In genomic region chr8:71612141-71612540, GRCm38 (mm10) we compare ENCODE assay signal across 8 mouse cellular contexts. TPM values are rescaled to one million over a fixed set of nuclear protein-coding genes. Genes with fewer than 3 reads are reported as not detected.
DNase-seq lines count a peak whose midpoint lies in the region; ATAC-seq lines count a peak whose summit lies in the region.

No protein-coding gene starts in this region.

- H3K27ac ChIP-seq in heart, embryonic 16.5 days (ENCODE audit: low read length) = no peak overlapping the region
- 0 out of 2 replicates have a peak overlapping the region, but pooled peaks have one; percentile 89 for H3K27ac ChIP-seq in hindbrain, embryonic 14.5 days
- H3K27ac ChIP-seq in midbrain, embryonic 14.5 days (replicated peaks; ENCODE audit: low read depth, low read length) = 0 out of 2 replicates have a peak overlapping the region, but pooled peaks have one; percentile 90

- H3K9me3 ChIP-seq in heart, embryonic 16.5 days (replicated peaks; ENCODE audit: control insufficient read depth, low read length) = no peaks in the 10 kb centered on the region
- no peaks in the 10 kb centered on the region for H3K9me3 ChIP-seq in hindbrain, embryonic 14.5 days (ENCODE audit: control insufficient read depth, low read length)
- H3K9me3 ChIP-seq in midbrain, embryonic 14.5 days (ENCODE audit: control insufficient read depth, low read length) = no peaks in the 10 kb centered on the region

- H3K4me1 ChIP-seq in heart, embryonic 16.5 days (ENCODE audit: control insufficient read depth, insufficient read depth, low read length) = peaks cover 12% of the 10 kb centered on the region
- peaks cover 10% of the 10 kb centered on the region for H3K4me1 ChIP-seq in hindbrain, embryonic 14.5 days (replicated peaks; ENCODE audit: control insufficient read depth, insufficient read depth, low read length)
- peaks cover 9% of the 10 kb centered on the region for H3K4me1 ChIP-seq in midbrain, embryonic 14.5 days (ENCODE audit: control insufficient read depth, insufficient read depth, low read length)

- H3K9ac ChIP-seq in heart, embryonic 16.5 days (ENCODE audit: low read length) = peak overlapping the region; percentile 84
- H3K9ac ChIP-seq in hindbrain, embryonic 14.5 days = peak overlapping the region; percentile 79
- H3K9ac ChIP-seq in midbrain, embryonic 14.5 days (replicated peaks; ENCODE audit: low read length) = peak overlapping the region; percentile 84

- DNase-seq in heart, adult 11 months = no peak
- DNase-seq in R1 (ENCODE audit: low read depth, low spot score) = peak; percentile 65
- DNase-seq in hindbrain, embryonic 14.5 days (ENCODE audit: low spot score) = no peak
- DNase-seq in midbrain, embryonic 14.5 days = no peak
- DNase-seq in B cell, adult 2 months = no peak
- DNase-seq in layer of hippocampus, adult 8-10 months (ENCODE audit: low spot score in 2 of 2) = no peak
- no peak for DNase-seq in cerebellum, adult 9-11 months

- H3K4me2 ChIP-seq in heart, embryonic 16.5 days (ENCODE audit: low read depth, low read length) = peak overlapping the region; percentile 69
- peak overlapping the region; percentile 69 for H3K4me2 ChIP-seq in hindbrain, embryonic 14.5 days (replicated peaks)
- H3K4me2 ChIP-seq in midbrain, embryonic 14.5 days (ENCODE audit: low read length) = peak overlapping the region; percentile 84

- WGBS in heart, embryonic 16.5 days = 43% methylated on average over 5 of the region's 5 CpGs
- WGBS in hindbrain, embryonic 14.5 days = 43% methylated on average over 5 of the region's 5 CpGs
- WGBS in midbrain, embryonic 14.5 days = 44% methylated on average over 5 of the region's 5 CpGs

- peak overlapping the region; percentile 76 for H3K4me3 ChIP-seq in heart, embryonic 16.5 days (ENCODE audit: low read length)
- peak overlapping the region; percentile 71 for H3K4me3 ChIP-seq in hindbrain, embryonic 14.5 days (replicated peaks; ENCODE audit: low read length)
- peak overlapping the region; percentile 80 for H3K4me3 ChIP-seq in midbrain, embryonic 14.5 days (replicated peaks; ENCODE audit: low read depth, low read length)

- peaks cover 18% of the 10 kb centered on the region for H3K36me3 ChIP-seq in heart, embryonic 16.5 days (ENCODE audit: control insufficient read depth, insufficient read depth)
- H3K36me3 ChIP-seq in hindbrain, embryonic 14.5 days (replicated peaks; ENCODE audit: control insufficient read depth, insufficient read depth) = peaks cover 42% of the 10 kb centered on the region
- H3K36me3 ChIP-seq in midbrain, embryonic 14.5 days (ENCODE audit: control insufficient read depth, insufficient read depth, low read length) = peaks cover 30% of the 10 kb centered on the region

- H3K27me3 ChIP-seq in heart, embryonic 16.5 days (ENCODE audit: control insufficient read depth, insufficient read depth, low read length) = no peaks in the 10 kb centered on the region
- no peaks in the 10 kb centered on the region for H3K27me3 ChIP-seq in hindbrain, embryonic 14.5 days (ENCODE audit: control insufficient read depth, insufficient read depth, low read length)
- H3K27me3 ChIP-seq in midbrain, embryonic 14.5 days (ENCODE audit: control insufficient read depth, insufficient read depth, low read length) = no peaks in the 10 kb centered on the region

- no peak for ATAC-seq in heart, embryonic 16.5 days (replicated peaks; ENCODE audit: extremely low read depth, insufficient read depth, low FRiP score)
- no peak for ATAC-seq in hindbrain, embryonic 14.5 days (ENCODE audit: low FRiP score)
- ATAC-seq in midbrain, embryonic 14.5 days (ENCODE audit: low FRiP score, low TSS enrichment) = no peak

RNA-seq across cellular contexts. Expression of gene Colgalt1, which starts 1.3 kb away (rescaled TPM):
- polyA plus RNA-seq in heart, embryonic 16.5 days (2015; fragmentation: Nextera tagmentation; extraction: Ambion mirVana) = 54.4 and 56.0 TPM in 2 replicates
- polyA plus RNA-seq in hindbrain, embryonic 14.5 days (2014; fragmentation: Nextera tagmentation; extraction: Ambion mirVana) = 62.4 and 66.0 TPM in 2 replicates
- 60.4 and 70.3 TPM in 2 replicates for polyA plus RNA-seq in midbrain, embryonic 14.5 days (2014; fragmentation: Nextera tagmentation; extraction: Ambion mirVana)
- 10 to 100 TPM; 53.2 to 59.7 (median 53.8) TPM for total RNA-seq in layer of hippocampus, adult 8-10 months (2022)

RNA-seq across cellular contexts. Expression of gene Fam129c, which starts 14.7 kb away (rescaled TPM):
- 3.9 and 4.4 TPM in 2 replicates for polyA plus RNA-seq in heart, embryonic 16.5 days (2015; fragmentation: Nextera tagmentation; extraction: Ambion mirVana)
- polyA plus RNA-seq in hindbrain, embryonic 14.5 days (2014; fragmentation: Nextera tagmentation; extraction: Ambion mirVana) = 5.2 and 5.7 TPM in 2 replicates
- polyA plus RNA-seq in midbrain, embryonic 14.5 days (2014; fragmentation: Nextera tagmentation; extraction: Ambion mirVana) = 6.3 and 8.5 TPM in 2 replicates
- total RNA-seq in layer of hippocampus, adult 8-10 months (2022) = 1 to 10 TPM; 2.0 to 4.6 (median 3.5) TPM

RNA-seq across cellular contexts. Expression of gene Pgls, which starts 20.2 kb away (rescaled TPM):
- polyA plus RNA-seq in heart, embryonic 16.5 days (2015; fragmentation: Nextera tagmentation; extraction: Ambion mirVana) = 188 and 205 TPM in 2 replicates
- polyA plus RNA-seq in hindbrain, embryonic 14.5 days (2014; fragmentation: Nextera tagmentation; extraction: Ambion mirVana) = 243 and 246 TPM in 2 replicates
- polyA plus RNA-seq in midbrain, embryonic 14.5 days (2014; fragmentation: Nextera tagmentation; extraction: Ambion mirVana) = 241 and 269 TPM in 2 replicates
- 10 to 100 TPM; 29.1 to 38.5 (median 33.6) TPM for total RNA-seq in layer of hippocampus, adult 8-10 months (2022)

RNA-seq across cellular contexts. Expression of gene Slc27a1, which starts 43.5 kb away (rescaled TPM):
- polyA plus RNA-seq in heart, embryonic 16.5 days (2015; fragmentation: Nextera tagmentation; extraction: Ambion mirVana) = 25.1 and 26.2 TPM in 2 replicates
- 41.6 and 57.3 TPM in 2 replicates for polyA plus RNA-seq in hindbrain, embryonic 14.5 days (2014; fragmentation: Nextera tagmentation; extraction: Ambion mirVana)
- 33.5 and 41.6 TPM in 2 replicates for polyA plus RNA-seq in midbrain, embryonic 14.5 days (2014; fragmentation: Nextera tagmentation; extraction: Ambion mirVana)
- total RNA-seq in layer of hippocampus, adult 8-10 months (2022) = 100 to 1,000 TPM; 107 to 130 (median 117) TPM

RNA-seq across cellular contexts. Expression of gene Nxnl1, which starts 45.7 kb away (rescaled TPM):
- 0.06 and 0.18 TPM in 2 replicates for polyA plus RNA-seq in heart, embryonic 16.5 days (2015; fragmentation: Nextera tagmentation; extraction: Ambion mirVana)
- polyA plus RNA-seq in hindbrain, embryonic 14.5 days (2014; fragmentation: Nextera tagmentation; extraction: Ambion mirVana) = 0.13 TPM in 1 of 2 replicates, not detected in the other
- not detected in 2 replicates for polyA plus RNA-seq in midbrain, embryonic 14.5 days (2014; fragmentation: Nextera tagmentation; extraction: Ambion mirVana)
- under 1 TPM in 2 of 4 experiments, not detected in 2; 0.14 to 0.28 TPM for total RNA-seq in layer of hippocampus, adult 8-10 months (2022)
